Mouse (Mus musculus): ENCODE measurements around the gene Dtd2. TPM values are rescaled to one million over a fixed set of nuclear protein-coding genes. Genes with fewer than 3 reads are reported as not detected.

Gene Dtd2
- polyA plus RNA-seq, 1 experiment from 2014 or later: 28.7 TPM

GRCm38 (mm10) chr12:51952309-51952708 is 54.0 kb downstream of the Dtd2 start:
- Histone ChIP-seq H3K36me3 (ENCODE audit: control insufficient read depth, insufficient read depth, low read length) (peaks cover 7% of the 10 kb centered on the region), H3K4me3 (ENCODE audit: low read depth, low read length) (no peak overlapping the region)

GRCm38 (mm10) chr12:51947498-51947945 is 58.8 kb downstream of the Dtd2 start:
- DNase-seq (ENCODE audit: low spot score) (no peak), ATAC-seq (replicated peaks; ENCODE audit: low FRiP score) (no peak)
- Histone ChIP-seq H3K4me3 (ENCODE audit: low read depth, low read length) (no peak overlapping the region), H3K36me3 (ENCODE audit: control insufficient read depth, insufficient read depth, low read length) (peaks cover 7% of the 10 kb centered on the region), H3K27ac (ENCODE audit: low read depth, low read length) (no peak overlapping the region), H3K27me3 (ENCODE audit: control insufficient read depth, insufficient read depth, low read length) (no peaks in the 10 kb centered on the region), H3K4me1 (replicated peaks; ENCODE audit: control insufficient read depth, insufficient read depth, low read length) (no peaks in the 10 kb centered on the region; the same call in 1 of the 2 replicates), H3K9ac (ENCODE audit: low read length) (no peak overlapping the region), H3K4me2 (ENCODE audit: low read depth, low read length, severe bottlenecking) (no peak overlapping the region), H3K9me3 (ENCODE audit: control insufficient read depth, low read length) (no peaks in the 10 kb centered on the region)
- 88% methylated on average over 10 of the region's 10 CpGs for WGBS

More at GRCm38 (mm10) chr12:51952309-51952708, 54.0 kb downstream of the Dtd2 start:
- 85% methylated on average over 10 of the region's 10 CpGs for WGBS
- no peaks in the 10 kb centered on the region for H3K4me1 ChIP-seq (replicated peaks; ENCODE audit: control insufficient read depth, insufficient read depth, low read length)
- H3K27ac ChIP-seq (ENCODE audit: low read depth, low read length): no peak overlapping the region
- no peak overlapping the region for H3K9ac ChIP-seq (ENCODE audit: low read length)
- no peaks in the 10 kb centered on the region for H3K27me3 ChIP-seq (ENCODE audit: control insufficient read depth, insufficient read depth, low read length)
- no peak overlapping the region for H3K4me2 ChIP-seq (ENCODE audit: low read depth, low read length, severe bottlenecking)
- no peaks in the 10 kb centered on the region for H3K9me3 ChIP-seq (ENCODE audit: control insufficient read depth, low read length)
- DNase-seq (ENCODE audit: low spot score): no peak
- no peak for ATAC-seq (replicated peaks; ENCODE audit: low FRiP score)

DNA sequence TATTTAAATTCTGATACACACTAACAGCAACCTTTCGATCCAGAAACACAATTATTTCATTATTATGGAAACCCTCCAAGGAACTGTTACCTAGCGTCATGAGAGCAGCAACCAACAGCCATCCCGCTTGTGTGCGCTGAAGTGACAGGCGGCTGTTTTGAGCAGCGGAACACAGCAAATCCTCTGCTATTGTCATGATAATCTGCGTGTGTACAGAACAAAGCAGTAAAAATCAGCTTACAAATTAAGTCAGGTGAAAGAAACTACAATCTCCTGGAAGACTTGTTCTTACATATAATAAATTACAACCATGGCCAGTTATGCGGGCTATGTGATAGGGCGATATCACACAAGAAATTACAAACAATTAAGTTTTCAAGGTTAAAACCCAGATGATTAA is 61.0 kb downstream of the Dtd2 start:
- Histone ChIP-seq H3K9ac (ENCODE audit: low read length) (no peak overlapping the region), H3K9me3 (ENCODE audit: control insufficient read depth, low read length) (no peaks in the 10 kb centered on the region), H3K27me3 (ENCODE audit: control insufficient read depth, insufficient read depth, low read length) (no peaks in the 10 kb centered on the region), H3K27ac (ENCODE audit: low read depth, low read length) (no peak overlapping the region), H3K4me2 (ENCODE audit: low read depth, low read length, severe bottlenecking) (no peak overlapping the region), H3K4me1 (replicated peaks; ENCODE audit: control insufficient read depth, insufficient read depth, low read length) (no peaks in the 10 kb centered on the region; the same call in 1 of the 2 replicates), H3K4me3 (ENCODE audit: low read depth, low read length) (no peak overlapping the region), H3K36me3 (ENCODE audit: control insufficient read depth, insufficient read depth, low read length) (peaks cover 7% of the 10 kb centered on the region)
- 50% methylated on average over 9 of the region's 9 CpGs for WGBS
- ATAC-seq (replicated peaks; ENCODE audit: low FRiP score) (no peak), DNase-seq (ENCODE audit: low spot score) (no peak)

DNA sequence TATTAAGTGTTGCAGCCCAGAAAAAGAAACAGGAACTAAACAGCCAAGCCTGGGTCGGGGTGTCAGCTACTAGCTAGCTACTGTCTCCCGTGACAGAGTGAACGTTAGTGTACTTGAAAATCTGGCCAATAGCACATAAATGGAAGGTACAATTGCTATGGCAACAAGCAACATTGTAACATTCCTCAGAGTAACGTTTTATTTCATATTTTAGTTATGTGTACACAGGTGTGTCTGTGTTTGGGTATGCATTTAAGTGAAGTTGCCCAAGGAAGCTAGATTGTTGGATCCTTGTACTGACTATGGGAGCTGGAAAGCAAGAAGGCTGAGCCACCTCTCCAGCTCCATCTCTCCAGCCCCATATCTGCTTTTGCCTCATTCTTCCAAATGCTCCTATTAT is 66.5 kb downstream of the Dtd2 start:
- DNase-seq (ENCODE audit: low spot score): no peak
- 90% methylated on average over 4 of the region's 4 CpGs for WGBS
- H3K9ac ChIP-seq (ENCODE audit: low read length): no peak overlapping the region
- H3K4me3 ChIP-seq (ENCODE audit: low read depth, low read length): no peak overlapping the region
- no peak overlapping the region for H3K4me2 ChIP-seq (ENCODE audit: low read depth, low read length, severe bottlenecking)
- no peak overlapping the region for H3K27ac ChIP-seq (ENCODE audit: low read depth, low read length)
- H3K4me1 ChIP-seq (replicated peaks; ENCODE audit: control insufficient read depth, insufficient read depth, low read length): no peaks in the 10 kb centered on the region
- peaks cover 2% of the 10 kb centered on the region; the same call in 1 of the 2 replicates for H3K36me3 ChIP-seq (ENCODE audit: control insufficient read depth, insufficient read depth, low read length)
- no peaks in the 10 kb centered on the region for H3K9me3 ChIP-seq (ENCODE audit: control insufficient read depth, low read length)
- H3K27me3 ChIP-seq (ENCODE audit: control insufficient read depth, insufficient read depth, low read length): no peaks in the 10 kb centered on the region
- no peak for ATAC-seq (replicated peaks; ENCODE audit: low FRiP score)

Other genes starting within 250 kb of the Dtd2 start
- 42.2 and 44.8 TPM in 2 replicates for gene Hectd1, start 177.0 kb downstream of the Dtd2 start, polyA plus RNA-seq (2014; fragmentation: Nextera tagmentation; extraction: Ambion mirVana)
- gene Heatr5a, start 35.2 kb downstream of the Dtd2 start, polyA plus RNA-seq (2014; fragmentation: Nextera tagmentation; extraction: Ambion mirVana): 13.3 and 16.8 TPM in 2 replicates
- gene Gpr33, start 21.6 kb upstream of the Dtd2 start, polyA plus RNA-seq (2014; fragmentation: Nextera tagmentation; extraction: Ambion mirVana): not detected in 2 replicates
- 18.6 and 19.4 TPM in 2 replicates for gene Nubpl, start 91.2 kb upstream of the Dtd2 start, polyA plus RNA-seq (2014; fragmentation: Nextera tagmentation; extraction: Ambion mirVana)

All from forebrain, embryonic 11.5 days (tissue).